ENCODE assay signal across 25 mouse cellular contexts in genomic region chr7:7145991-7146608, GRCm38 (mm10).
"Had no signal": no experiment of that assay in that cellular context is flagged by ENCODE, and none has a peak within 500 bp of the region (broad histone marks: within the 10 kb centered on the region; RNA-seq: fewer than 3 reads in every experiment).

No protein-coding gene starts in this region.

- H3K4me2 ChIP-seq: heart, embryonic 12.5 days; hindbrain, embryonic 13.5 days; hindbrain, embryonic 15.5 days; kidney, embryonic 15.5 days; limb, embryonic 12.5 days; liver, embryonic 11.5 days; liver, embryonic 13.5 days had no signal

- H3K4me1 ChIP-seq: heart, embryonic 10.5 days; heart, embryonic 12.5 days; hindbrain, embryonic 13.5 days; hindbrain, embryonic 15.5 days; kidney, embryonic 15.5 days; limb, embryonic 10.5 days; limb, embryonic 12.5 days; liver, embryonic 13.5 days had no signal

- ATAC-seq: hindbrain, postnatal 0 days; intestine, embryonic 16.5 days had no signal

- DNase-seq: gastrocnemius, adult 2 months; gastrocnemius, postnatal 10 days; gastrocnemius, postnatal 25 days; heart, adult 18-20 months; heart, postnatal 10 days; kidney, adult 11 months; kidney, adult 2 months; kidney, adult 9 months; kidney, postnatal 14 days; kidney, postnatal 36 days; layer of hippocampus, adult 9-11 months; liver; liver, embryonic 13.5 days had no signal

- H3K4me3 ChIP-seq: gastrocnemius, adult 2 months; heart, embryonic 10.5 days; heart, embryonic 12.5 days; hindbrain, embryonic 13.5 days; hindbrain, embryonic 15.5 days; kidney, embryonic 15.5 days; left cerebral cortex, adult 2 months; limb, embryonic 10.5 days; limb, embryonic 12.5 days; liver, embryonic 13.5 days had no signal

- H3K9ac ChIP-seq: heart, embryonic 12.5 days; hindbrain, embryonic 13.5 days; hindbrain, embryonic 15.5 days; kidney, embryonic 15.5 days; limb, embryonic 12.5 days; liver, embryonic 13.5 days had no signal

- H3K9me3 ChIP-seq: hindbrain, embryonic 15.5 days; kidney, embryonic 15.5 days; limb, embryonic 10.5 days had no signal

- H3K27ac ChIP-seq: gastrocnemius, adult 2 months; heart, embryonic 10.5 days; hindbrain, embryonic 13.5 days; hindbrain, embryonic 15.5 days; hindbrain, postnatal 0 days; kidney, embryonic 15.5 days; kidney, postnatal 0 days; left cerebral cortex, adult 2 months; limb, embryonic 10.5 days; limb, embryonic 12.5 days; liver, embryonic 13.5 days had no signal

- H3K36me3 ChIP-seq: heart, embryonic 10.5 days; heart, embryonic 12.5 days; hindbrain, embryonic 13.5 days; hindbrain, embryonic 15.5 days; kidney, embryonic 15.5 days; limb, embryonic 10.5 days; limb, embryonic 12.5 days; liver, embryonic 13.5 days had no signal

- H3K27me3 ChIP-seq: heart, embryonic 12.5 days; hindbrain, embryonic 13.5 days; hindbrain, embryonic 15.5 days; kidney, embryonic 15.5 days; limb, embryonic 12.5 days; liver, embryonic 13.5 days had no signal
